Mouse (Mus musculus) NIH3T3 (cell line): ENCODE measurements at regions not wholly inside any gene's neighbourhood (a gene's known extent, or its start where the extent isn't known, plus 50 kb on each side); places are given as distances from the start of the nearest gene placed in this dataset.

Experiments used
- DNase-seq: peaks from one replicate; pipeline ENCODE4 v3.0.0-alpha.2; 2012; ENCODE audit warnings: low read depth

- DNase-seq = peak; percentile 25
Observed at GRCm38 (mm10) chr9:116511450-116511849, 336.3 kb upstream of the Tgfbr2 start.

GRCm38 (mm10) chr9:116507756-116508155, 332.6 kb upstream of the Tgfbr2 start:
- DNase-seq = no peak

DNA sequence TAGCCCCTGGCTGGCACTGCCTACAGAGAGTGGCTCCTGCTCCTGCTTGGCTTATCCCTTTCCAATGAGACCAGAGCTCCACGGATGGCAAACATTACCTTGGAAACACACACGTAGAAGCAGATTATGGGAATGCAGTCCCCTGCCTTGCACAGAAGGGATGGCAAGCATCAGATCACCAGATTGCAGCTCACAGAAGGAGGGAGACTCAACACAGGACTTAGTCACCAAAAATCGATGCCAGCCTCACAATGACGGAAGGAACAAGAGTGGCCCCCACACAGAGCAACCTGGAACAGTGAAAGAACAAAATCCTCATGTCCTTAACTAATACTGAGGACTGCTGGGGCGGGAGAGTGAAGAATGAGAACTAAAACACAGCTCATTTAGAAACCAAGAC, 327.7 kb upstream of the Tgfbr2 start:
- no peak for DNase-seq

DNA sequence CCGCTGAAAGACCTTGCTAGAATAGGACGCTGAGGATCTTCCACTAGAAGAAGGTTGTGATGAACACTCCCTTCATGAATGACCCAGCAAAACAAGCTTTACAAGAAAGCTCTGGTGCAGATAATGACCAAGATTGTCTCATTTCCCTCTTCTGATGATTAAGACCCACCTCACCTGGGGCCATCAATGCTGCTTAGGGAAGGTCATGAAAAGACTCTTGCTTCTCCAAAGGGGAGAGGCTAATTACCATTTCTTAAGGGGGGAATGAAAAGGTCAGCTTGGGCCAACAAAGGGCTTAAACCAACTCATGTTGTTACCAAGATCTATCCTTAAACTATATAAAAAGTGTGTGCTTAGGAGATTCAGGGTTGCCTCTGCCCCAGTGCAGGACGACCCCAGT, 325.8 kb upstream of the Tgfbr2 start:
- no peak for DNase-seq

DNA sequence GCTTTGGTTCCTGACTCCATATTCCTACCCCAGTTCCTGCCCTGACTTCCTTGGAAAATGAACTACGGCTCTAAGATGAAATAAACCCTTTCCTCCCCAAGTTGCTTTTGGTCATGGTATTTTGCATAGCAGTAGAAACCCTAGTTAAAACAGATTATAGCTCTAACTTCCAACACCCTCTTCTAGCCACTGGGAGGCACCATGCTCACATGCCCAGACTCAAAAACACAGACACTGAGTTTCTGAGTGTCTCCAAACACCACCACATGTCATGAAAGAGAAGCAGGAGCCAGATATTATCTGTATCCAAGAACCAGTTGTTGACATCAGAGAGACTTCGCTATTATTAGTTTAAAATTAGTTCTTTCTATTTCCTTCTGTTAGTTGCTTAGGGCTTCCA, 316.1 kb upstream of the Tgfbr2 start:
- no peak for DNase-seq

DNA sequence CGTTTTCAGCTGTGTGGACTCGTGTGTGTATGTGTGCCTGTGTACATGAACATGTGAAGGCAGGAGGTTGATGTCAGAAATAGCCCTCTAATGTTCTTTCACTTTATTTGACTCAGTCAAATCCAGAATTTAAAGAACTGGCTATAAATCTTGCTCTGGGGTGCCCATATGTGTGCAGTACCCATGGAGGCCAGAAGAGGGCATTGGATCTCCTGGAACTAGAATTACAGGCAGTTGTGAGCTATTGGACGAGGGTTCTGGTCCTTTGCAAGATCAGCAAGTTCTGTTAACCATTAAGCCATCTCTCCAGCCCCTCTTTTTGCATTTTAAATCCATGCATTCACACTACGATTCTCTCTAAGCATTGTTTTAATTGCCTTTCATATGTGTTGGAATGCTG, 314.6 kb upstream of the Tgfbr2 start:
- peak; percentile 61 for DNase-seq

DNA sequence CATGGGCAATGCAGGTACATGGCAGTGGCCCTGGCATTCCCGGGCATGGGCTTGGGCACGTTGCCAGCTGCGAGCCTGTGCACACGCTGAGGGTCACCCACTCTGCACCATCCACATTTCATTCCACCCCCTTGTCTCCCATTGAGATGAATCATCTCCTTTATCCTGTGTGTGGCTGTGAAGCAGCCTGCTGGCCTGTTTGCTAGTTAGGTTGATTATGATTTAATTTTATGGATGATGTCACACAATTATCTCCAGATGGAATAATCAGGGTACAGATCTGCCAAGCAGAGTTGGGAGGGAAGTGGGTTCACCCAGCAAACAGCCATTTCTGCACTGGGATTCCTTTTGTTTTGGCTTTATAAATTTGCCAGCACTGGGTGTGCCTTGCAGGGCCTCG, 314.1 kb upstream of the Tgfbr2 start:
- DNase-seq = peak; percentile 6

GRCm38 (mm10) chr9:116477309-116477708, 302.1 kb upstream of the Tgfbr2 start:
- DNase-seq = no peak

- DNase-seq = no peak
Observed at GRCm38 (mm10) chr9:116475206-116475955, 300.2 kb upstream of the Tgfbr2 start.

DNA sequence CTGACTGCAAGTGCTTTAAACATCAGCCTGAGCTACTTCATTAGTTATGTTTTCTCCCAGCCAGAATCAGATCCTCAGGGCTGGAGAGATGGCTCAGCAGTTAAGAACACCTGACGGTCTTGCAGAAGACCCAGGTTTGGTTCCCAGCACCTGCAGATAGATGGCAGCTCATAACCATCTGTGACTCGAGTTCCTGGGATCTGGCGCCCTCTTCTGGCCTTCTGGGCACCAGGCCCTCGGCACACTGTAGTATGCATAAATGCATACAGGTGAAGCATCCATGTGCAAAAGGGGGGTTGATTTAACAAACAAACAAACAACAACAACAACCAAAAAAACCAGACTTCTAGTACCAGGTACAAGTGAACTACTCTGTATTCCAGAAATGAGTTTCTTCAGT, 297.7 kb upstream of the Tgfbr2 start:
- no peak for DNase-seq

- no peak for DNase-seq
Observed at GRCm38 (mm10) chr9:116468569-116469250, 293.6 kb upstream of the Tgfbr2 start.

GRCm38 (mm10) chr9:116466336-116466735, 291.2 kb upstream of the Tgfbr2 start:
- no peak for DNase-seq

GRCm38 (mm10) chr9:116464626-116465025, 289.5 kb upstream of the Tgfbr2 start:
- DNase-seq = no peak

DNA sequence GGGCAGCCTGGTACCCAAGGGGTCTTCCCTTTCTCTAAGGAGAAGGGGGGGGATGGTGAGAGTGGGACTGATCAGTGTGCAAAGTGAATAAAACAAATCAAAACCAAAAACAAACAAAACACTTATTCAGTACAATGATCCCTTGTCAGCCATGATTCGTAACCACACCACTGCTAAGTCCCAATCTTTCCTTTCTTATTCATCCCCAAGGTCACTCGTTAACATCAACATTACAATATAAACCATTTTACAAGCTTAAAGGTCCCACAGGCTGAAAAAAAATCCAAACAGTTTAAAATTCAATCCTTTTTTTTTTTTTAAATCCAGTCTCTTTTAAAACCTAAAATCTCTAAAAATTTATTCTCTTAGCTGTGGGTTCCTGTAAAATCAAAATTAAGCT, 287.1 kb upstream of the Tgfbr2 start:
- DNase-seq = no peak

DNA sequence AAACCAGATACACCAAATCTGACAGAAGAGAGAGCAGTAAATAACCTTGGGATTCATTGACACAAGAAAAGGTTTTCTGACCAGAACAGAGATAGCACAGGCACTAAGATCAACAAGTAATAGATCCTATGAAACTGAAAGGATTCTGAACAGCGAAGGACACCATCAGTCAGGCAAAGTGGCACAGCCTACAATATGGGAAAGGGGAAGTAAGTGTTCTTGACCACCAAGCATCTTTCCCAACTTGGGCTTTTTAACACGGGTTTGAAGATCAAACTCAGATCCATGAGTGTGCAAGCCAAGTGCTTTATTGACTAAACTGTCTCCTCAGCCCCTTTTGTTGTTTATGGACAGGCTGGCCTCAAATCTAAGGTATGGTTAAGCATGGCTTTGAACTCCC, 284.9 kb upstream of the Tgfbr2 start:
- no peak for DNase-seq

- DNase-seq = no peak
Observed at GRCm38 (mm10) chr9:116452050-116452449, 276.9 kb upstream of the Tgfbr2 start.

- no peak for DNase-seq
Observed at GRCm38 (mm10) chr9:116450829-116451228, 275.7 kb upstream of the Tgfbr2 start.

GRCm38 (mm10) chr9:116447734-116448133, 272.6 kb upstream of the Tgfbr2 start:
- DNase-seq = no peak

DNA sequence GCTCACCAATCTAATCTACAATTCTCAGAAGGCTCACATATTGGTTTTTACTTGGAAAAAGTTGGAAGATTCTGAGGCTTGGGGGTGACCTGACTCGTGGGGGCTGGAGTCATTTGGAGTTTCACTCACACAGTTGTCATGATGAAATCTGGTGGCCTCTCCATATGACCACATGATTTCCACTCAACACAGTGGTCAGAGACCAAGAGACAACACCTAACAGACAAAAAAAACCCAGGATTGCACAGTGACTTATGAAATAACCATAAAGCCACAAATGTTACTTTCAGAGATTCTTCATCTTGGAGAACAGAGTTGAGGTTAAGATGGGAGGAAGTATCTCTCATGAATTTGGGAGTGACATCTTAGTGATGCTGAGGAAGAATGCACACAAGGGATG, 263.4 kb upstream of the Tgfbr2 start:
- no peak for DNase-seq

DNA sequence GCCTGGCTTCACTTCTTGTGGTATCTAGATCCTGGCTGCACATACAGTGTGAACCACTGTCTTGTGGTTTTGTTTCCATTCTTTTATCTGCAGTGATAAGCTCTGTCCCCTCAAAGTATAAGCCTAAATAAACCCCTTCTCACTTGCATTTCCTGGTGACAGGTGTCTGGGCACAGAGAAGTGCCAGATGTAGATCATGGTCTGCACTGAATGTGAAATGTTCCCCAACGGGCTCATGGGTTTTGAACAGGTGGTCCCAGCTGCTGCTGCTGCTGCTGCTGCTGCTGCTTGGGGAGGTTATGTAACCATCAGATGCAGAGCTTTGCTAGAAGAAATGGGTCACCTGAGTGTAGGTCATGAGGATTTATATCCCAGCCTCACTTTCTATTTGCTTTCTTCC, 259.3 kb upstream of the Tgfbr2 start:
- no peak for DNase-seq

DNA sequence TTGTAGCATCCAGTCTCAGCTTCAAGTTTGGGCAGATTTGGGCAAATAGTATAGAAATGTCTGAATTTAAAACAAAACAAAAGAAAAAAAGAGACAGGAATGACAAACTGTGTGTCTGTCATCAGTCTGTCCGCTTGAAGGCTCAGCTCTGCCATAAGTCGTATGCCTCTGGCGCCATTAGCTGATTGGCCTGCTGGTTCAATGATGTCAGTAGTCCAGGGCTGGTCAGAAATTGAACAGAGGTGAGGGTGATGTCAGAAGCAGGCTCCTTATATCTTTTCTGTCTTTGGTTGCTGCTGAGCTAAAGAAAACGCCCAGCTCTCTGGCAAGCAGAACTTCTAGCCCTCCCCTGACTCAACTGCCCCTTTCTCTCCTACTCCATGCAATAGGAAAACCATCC, 253.9 kb upstream of the Tgfbr2 start:
- no peak for DNase-seq

- DNase-seq = no peak
Observed at GRCm38 (mm10) chr9:116428475-116428874, 253.3 kb upstream of the Tgfbr2 start.

GRCm38 (mm10) chr9:116427278-116427677, 252.1 kb upstream of the Tgfbr2 start:
- no peak for DNase-seq
